Comparison of ENCODE assay signal across 8 mouse cellular contexts in the genomic region with DNA sequence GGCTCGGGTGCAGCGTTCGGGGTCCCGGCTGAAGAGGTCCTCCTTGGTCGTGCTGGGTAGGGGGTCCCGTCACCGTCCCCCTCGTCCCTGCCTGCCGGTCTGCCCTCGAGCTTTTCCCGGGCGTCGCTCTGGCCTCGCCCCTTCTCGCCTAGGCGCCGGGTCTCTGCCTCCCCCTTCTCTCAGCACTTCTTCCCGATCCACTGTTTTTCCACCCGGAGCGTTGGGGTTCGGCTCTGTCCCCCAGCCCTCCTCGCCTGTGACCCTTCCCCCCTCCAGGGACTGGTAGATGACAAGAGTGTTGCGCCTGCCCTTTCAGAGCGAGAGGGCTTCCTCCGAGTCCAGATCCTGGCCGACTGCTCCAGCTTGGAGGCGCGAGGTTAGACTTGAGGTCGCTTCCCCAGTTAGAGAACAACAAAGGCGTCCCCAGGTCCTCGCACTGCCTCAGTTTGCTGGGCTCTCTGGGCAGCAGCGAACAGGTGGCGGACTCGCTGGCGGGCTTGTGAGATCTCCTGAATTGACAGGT. TPM values are rescaled to one million over a fixed set of nuclear protein-coding genes. Genes with fewer than 3 reads are reported as not detected.
DNase-seq lines count a peak whose midpoint lies in the region; ATAC-seq and TF ChIP-seq lines count a peak whose summit lies in the region.

No protein-coding gene starts in this region.

- no peak for DNase-seq in lung, adult 2 months
- DNase-seq in lung, postnatal 4 days = no peak
- DNase-seq in adrenal gland, postnatal 25 days = peak; percentile 29
- no peak for DNase-seq in frontal cortex, postnatal 10 days (ENCODE audit: low spot score in 2 of 2)

- WGBS in lung, adult 2 months = under 1% methylated on average over 35 of the region's 35 CpGs
- under 1% methylated on average over 35 of the region's 35 CpGs for WGBS in intestine, embryonic 16.5 days

- 0 out of 2 replicates have a peak, but pooled peaks cover 2% of the 10 kb centered on the region for H3K4me1 ChIP-seq in lung, adult 2 months (ENCODE audit: control insufficient read depth, insufficient read depth, low read length)
- peaks cover 3% of the 10 kb centered on the region for H3K4me1 ChIP-seq in embryonic fibroblast, embryonic 13.5 days (ENCODE audit: control insufficient read depth, insufficient read depth, low read length)
- H3K4me1 ChIP-seq in intestine, embryonic 16.5 days (ENCODE audit: control insufficient read depth, insufficient read depth, low read length) = peaks cover 5% of the 10 kb centered on the region

- H3K36me3 ChIP-seq in intestine, embryonic 16.5 days (ENCODE audit: control insufficient read depth, insufficient read depth, low read length) = 0 out of 2 replicates have a peak, but pooled peaks cover 2% of the 10 kb centered on the region

- no peak for TF ChIP-seq POLR2A in lung, adult 2 months (IDR thresholded peaks at IDR 0.05; ENCODE audit: borderline replicate concordance, extremely low read depth, low read depth, low read length)
- no peak for TF ChIP-seq POLR2A in embryonic fibroblast, embryonic 13.5 days (IDR thresholded peaks at IDR 0.05; ENCODE audit: low read depth, low read length)

- TF ChIP-seq CTCF in lung, adult 2 months (IDR thresholded peaks at IDR 0.05; ENCODE audit: insufficient read depth, low read length) = no peak
- no peak for TF ChIP-seq CTCF in embryonic fibroblast, embryonic 13.5 days (IDR thresholded peaks at IDR 0.05; ENCODE audit: borderline replicate concordance, insufficient read depth, low read length)

- H3K9ac ChIP-seq in intestine, embryonic 16.5 days (ENCODE audit: low read depth, low read length) = peak overlapping the region; percentile 81

- H3K4me2 ChIP-seq in intestine, embryonic 16.5 days (ENCODE audit: low read depth, low read length) = peak overlapping the region; percentile 95

- peak; percentile 70 for ATAC-seq in intestine, embryonic 16.5 days
- peak; percentile 15 for ATAC-seq in megakaryocyte-erythroid progenitor cell, adult 5-6 weeks (replicated peaks; ENCODE audit: low FRiP score, low TSS enrichment, poor library complexity, severe bottlenecking)
- no peak for ATAC-seq in activated CD4-positive, CD25-positive, alpha-beta regulatory T cell, adult 4 months

- peak overlapping the region; percentile 84 for H3K4me3 ChIP-seq in lung, adult 2 months (replicated peaks; ENCODE audit: extremely low read depth, low read depth, low read length)
- peak overlapping the region; percentile 89 for H3K4me3 ChIP-seq in embryonic fibroblast, embryonic 13.5 days (ENCODE audit: insufficient read depth, low read length)
- peak overlapping the region; percentile 93 for H3K4me3 ChIP-seq in intestine, embryonic 16.5 days (ENCODE audit: low read length)

- no peaks in the 10 kb centered on the region for H3K27me3 ChIP-seq in intestine, embryonic 16.5 days (replicated peaks; ENCODE audit: control insufficient read depth, insufficient read depth, low read length)

- H3K27ac ChIP-seq in embryonic fibroblast, embryonic 13.5 days (ENCODE audit: insufficient read depth, low read length) = 0 out of 2 replicates have a peak overlapping the region, but pooled peaks have one; percentile 1
- H3K27ac ChIP-seq in intestine, embryonic 16.5 days (ENCODE audit: low read length) = peak overlapping the region; percentile 78

- no peaks in the 10 kb centered on the region for H3K9me3 ChIP-seq in intestine, embryonic 16.5 days (ENCODE audit: control insufficient read depth, low read length)

RNA-seq across cellular contexts. Expression of a gene that starts 0.5 kb away (rescaled TPM):
- polyA plus RNA-seq in lung, adult 2 months (2012; rRNA removed) = 16.6 and 19.5 TPM in 2 replicates
- total RNA-seq in adrenal gland, postnatal 25 days (2021) = 22.4 and 28.8 TPM in 2 replicates
- 51.6 and 55.7 TPM in 2 replicates for polyA plus RNA-seq in embryonic fibroblast, embryonic 13.5 days (2011; ENCODE audit: insufficient read length, low read depth, missing spikeins)
- 22.6 and 22.8 TPM in 2 replicates for polyA plus RNA-seq in intestine, embryonic 16.5 days (2015; fragmentation: Nextera tagmentation; extraction: Ambion mirVana)
- 34.3 and 35.4 TPM in 2 replicates for total RNA-seq in megakaryocyte-erythroid progenitor cell, adult 5-6 weeks (2014; fragmentation: Nextera tagmentation)
- total RNA-seq in megakaryocyte-erythroid progenitor cell, adult 5-6 weeks (2017) = 22.3 and 25.2 TPM in 2 replicates
- polyA plus RNA-seq in activated CD4-positive, CD25-positive, alpha-beta regulatory T cell, adult 4 months (2017; shearing (Covaris generic)) = 10 to 100 TPM; 23.2 to 23.8 TPM
